Mouse (Mus musculus): Measurements from ENCODE around the gene Aurkaip1.
A peak's percentile ranks its signal among the peaks of the same experiment; 100 is the strongest.

Aurkaip1 gene

DNA sequence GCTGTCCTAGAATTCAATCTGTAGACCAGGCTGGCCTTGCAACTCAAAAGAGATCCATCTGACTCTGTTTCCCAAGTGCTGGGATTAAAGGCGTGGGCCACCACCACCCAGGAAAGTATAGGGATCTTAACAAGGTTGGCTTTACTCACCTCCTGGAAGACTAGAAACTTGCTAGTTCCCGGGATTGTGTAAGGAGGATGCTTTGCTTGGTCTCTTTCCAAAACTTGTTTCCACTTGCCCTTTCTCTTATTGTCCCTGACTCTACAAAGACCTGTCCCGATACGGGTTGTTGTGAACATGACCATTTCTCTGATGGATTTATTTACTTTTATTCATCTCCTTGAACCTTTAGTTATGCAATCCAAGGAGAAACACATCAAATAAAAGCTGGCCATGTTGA is 1.2 kb upstream of the Aurkaip1 start:
- ATAC-seq (ENCODE audit: low TSS enrichment): no peak

DNA sequence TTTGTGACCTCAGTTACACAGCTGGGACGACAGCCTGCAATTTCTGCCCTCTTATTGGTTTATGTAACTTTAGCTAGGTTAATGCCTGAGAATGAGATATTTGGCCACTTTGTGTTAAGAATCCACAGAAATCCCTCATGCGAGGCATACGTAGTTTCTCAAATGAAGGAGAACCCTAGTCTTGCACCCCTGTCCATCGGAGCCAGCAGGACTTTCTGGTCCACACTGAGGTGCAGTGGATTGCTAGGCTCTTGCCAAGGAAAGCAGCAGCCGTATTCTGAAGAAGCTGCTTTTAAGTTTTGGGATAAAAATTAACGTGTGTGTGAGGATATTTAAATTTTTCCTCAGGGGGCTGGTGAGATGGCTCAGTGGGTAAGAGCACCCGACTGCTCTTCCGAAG is 476 bp upstream of the Aurkaip1 start:
- no peak for ATAC-seq (ENCODE audit: low TSS enrichment)

DNA sequence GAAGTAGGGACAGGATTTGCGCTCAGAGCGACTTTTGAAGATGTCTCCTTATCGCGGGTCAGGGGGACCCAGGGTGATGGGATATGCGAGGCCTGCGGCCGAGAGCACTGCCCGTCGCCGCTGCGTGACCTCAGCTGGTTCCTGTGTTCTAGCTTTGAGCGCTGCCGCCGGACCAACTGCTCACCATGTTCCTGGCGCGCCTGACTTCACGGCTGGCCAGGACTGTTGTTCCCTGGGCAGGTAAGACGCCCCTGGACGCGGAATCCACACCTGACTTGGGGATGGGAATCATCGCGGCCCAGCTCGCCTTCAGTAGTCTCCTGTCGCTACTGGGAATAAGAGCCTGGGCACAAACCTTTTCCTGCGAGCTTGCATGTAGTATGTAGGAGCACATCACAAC is 759 bp downstream of the Aurkaip1 start:
- no peak for ATAC-seq (ENCODE audit: low TSS enrichment)

DNA sequence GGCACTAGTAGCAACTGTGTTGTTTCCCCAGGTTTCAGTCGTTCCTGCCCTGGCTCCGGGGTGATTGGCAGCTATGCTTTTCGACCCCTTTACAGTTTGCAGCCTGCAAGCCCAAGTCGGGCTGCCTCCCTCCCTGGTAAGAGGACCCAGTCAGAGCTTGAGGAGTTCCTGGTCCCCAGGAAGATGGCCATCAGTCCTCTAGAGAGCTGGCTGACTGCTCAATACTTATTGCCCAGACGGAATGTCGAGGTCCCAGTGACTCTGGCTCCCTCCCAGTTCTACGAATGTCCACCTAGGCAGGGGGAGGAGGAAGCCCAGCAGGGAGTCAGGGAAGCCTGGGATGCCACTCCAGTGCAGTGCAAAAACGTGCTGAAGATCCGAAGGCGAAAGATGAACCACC is 1.2 kb downstream of the Aurkaip1 start:
- ATAC-seq (ENCODE audit: low TSS enrichment): no peak

DNA sequence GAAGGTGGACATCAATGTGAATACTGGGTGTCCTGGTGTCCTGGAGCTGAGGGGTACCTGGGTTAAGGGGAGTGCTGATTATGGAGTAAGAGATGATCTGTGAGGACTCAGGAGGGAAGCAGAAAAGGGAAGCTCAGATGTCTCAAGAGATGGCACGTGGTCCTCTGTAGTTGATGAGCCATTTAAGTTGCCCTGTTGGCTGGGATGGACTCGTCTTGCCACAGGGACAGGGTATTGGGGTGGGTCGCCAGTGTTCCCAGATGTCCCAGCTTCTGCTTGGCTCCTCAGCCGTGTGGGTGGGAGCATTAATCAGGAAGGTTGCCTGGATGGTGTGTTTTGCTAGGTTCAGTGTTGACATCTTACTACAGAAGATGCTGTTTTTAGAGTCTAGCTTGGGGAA is 2.2 kb downstream of the Aurkaip1 start:
- ATAC-seq (ENCODE audit: low TSS enrichment): no peak

DNA sequence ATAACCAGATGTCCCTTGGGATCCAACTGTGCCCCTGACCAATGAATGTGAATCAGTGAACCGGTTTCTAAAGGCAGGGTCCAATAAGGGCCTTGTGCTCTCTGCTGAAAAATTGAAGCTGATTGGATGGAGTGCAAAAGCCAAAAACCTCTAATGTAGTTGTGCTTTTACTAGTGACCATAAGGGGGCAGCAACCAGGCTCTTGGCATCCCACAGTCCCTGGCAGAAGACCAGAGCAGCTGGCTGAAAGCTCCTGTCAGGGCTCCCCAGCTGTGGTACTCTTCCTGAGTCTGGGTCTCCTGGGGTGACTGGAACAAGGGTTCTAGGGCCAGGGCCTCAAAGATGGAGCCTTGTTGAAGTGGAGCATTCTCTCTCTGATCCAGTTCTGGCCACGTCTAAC is 2.8 kb downstream of the Aurkaip1 start:
- peak; percentile 30; the same call in 1 of the 2 replicates for ATAC-seq (ENCODE audit: low TSS enrichment)

DNA sequence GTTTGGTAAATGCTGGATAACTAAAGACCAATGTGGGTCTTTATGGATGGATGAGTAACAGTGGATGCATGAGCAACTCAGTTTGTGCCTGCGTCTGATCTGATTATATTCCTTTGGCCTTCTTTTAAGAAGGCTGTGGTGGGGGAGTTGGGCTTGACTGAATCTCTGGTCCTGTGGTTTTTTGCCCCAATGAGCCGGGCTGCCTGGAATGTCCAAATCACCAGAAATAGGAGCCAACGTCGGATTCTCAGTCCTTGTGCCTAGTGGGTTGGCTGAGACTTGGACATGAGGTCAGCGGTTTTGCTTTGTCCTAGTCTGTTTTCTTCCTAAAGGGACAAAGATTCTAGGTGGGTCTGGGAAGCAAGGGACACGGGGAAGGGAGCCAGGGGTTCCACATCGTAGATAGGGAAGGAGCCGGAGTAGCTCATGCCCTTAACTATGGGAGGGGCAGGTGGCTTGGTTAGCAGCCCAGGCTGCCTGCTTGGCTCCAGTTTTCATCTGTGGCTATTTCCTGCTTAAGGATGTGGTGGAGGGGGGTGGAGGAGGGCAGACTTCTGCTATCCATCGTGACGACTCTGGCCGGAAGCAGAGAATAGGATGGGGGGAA is 6.4 kb downstream of the Aurkaip1 start:
- no peak for ATAC-seq (ENCODE audit: low TSS enrichment)

DNA sequence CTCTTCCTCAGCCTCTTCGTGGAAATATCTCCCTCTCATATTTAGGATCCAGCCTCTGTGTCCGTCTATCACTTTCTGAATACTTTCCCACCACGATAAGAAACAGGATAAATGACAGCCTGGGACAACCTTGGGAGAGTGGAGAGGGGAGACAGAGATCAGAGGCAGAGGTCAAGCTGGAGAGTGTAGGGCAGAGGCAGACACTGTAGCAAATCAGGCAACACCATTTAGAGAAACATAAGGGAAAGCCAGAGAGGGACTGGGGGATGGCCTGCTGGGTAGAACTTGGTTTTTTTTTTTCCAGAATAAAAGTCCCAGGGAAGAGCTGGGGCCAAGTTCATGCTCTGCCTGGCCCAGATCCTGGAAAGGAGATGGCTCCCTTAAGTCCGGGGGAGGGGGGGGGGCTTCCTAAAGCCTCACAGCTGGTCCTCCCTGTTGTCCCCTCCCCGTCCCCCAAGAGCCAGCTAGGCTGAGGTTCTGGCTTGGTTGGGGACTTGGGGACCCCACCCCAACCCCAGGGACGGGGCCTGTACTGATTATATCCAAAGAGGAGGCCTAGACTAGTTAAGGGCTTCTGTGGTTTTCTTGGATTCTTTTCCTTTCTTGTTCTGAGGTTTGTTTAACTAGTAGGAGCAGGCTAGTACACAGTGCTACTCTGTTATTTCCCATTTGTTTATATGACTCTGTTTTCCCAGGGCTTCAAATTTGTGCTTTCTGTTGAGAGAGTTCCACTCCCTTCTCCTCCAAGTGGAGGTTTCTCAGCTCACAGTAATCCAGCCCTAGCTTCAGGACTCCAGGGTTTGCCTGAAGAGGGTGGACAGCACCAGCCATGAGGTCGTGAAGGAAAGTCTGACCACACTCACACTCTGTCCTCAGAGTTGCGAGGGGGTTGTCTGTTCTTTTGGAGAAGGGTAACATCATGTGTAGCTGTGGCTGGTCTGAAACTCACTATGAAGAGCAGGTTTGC is 7.4 kb downstream of the Aurkaip1 start:
- no peak for ATAC-seq (ENCODE audit: low TSS enrichment)

DNA sequence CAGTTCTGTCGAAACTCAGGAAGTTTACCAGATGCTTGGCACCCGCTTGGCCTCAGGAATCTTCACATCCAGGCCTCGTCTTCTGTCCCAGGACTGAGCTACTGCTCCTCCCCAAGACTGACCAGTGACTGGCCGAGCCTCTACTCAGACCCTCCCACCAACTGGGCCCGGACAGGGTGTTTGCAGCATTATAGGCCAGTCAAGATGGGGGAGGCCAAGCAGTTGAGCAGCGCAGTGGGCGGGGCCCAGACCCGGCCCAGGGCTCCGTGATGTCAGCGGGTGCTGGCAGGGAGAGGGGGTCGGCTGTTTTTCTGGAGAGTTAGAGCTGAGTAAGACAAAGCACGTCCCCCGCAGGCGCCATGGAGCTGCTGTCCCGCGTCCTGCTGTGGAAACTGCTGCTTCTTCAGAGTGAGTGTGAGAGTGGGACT is 8.4 kb downstream of the Aurkaip1 start, which contains the start of gene Mxra8:
Gene Mxra8 (plus strand): TSS at position 198 of the 428 bp plus-strand sequence.
- ATAC-seq (ENCODE audit: low TSS enrichment): no peak

DNA sequence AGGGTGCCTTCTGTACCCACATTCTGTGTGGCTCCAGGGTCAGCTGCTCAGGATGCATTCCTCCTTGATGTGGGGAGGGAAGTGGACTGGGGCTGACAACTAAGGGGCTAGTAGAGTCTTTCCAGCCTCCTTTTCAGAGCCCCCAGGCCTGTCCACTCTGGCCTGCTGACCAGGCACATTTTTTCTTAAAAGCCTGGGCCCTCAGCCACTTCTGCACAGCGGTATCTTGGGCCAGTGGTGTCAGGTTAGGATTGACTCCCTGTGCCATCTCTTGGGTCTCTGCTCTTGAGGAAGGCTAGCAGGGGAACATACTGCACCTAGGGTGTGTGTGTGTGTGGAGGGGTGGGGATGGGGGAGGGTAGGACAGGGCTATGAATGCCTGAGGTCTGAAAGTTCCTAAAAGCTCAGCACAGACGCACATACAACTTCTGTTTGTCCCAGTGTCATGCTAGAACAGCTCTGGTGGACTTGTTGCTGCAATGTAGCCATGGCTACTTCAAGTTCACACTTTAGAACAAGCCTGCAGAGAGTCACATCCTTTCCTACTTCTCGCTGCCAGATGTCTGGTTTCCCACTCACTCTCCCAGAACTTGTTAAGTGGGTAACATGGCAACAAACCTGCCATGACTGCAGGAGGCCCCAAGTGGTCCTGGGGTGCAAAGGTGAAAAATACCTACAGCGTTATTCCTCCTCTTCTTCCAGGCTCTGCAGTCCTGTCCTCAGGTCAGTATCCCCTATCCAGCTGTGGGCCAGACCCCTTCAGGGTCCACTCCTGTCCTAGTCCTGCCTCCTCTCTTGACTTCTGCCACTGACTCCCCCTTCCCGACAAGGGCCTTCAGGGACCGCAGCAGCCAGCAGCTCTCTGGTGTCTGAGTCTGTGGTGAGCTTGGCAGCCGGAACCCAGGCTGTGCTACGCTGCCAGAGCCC is 9.3 kb downstream of the Aurkaip1 start:
- no peak for ATAC-seq (ENCODE audit: low TSS enrichment)

DNA sequence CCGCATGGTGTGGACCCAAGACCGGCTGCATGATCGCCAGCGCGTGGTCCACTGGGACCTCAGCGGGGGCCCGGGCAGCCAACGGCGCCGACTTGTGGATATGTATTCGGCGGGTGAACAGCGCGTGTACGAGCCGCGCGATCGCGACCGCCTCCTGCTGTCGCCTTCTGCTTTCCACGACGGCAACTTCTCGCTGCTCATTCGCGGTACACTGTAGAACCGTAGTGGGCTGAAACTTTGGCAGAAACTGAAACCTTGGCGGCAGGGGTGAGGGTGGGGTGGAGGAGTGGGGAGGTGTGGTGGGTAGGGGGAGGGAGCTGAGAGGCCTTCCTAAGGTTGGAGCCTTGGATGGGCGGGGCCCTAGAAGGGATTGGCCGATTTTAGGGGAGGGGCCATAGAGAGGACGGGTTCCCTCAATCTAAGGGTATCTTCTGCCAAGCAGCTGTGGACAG is 10.0 kb downstream of the Aurkaip1 start:
- no peak for ATAC-seq (ENCODE audit: low TSS enrichment)

DNA sequence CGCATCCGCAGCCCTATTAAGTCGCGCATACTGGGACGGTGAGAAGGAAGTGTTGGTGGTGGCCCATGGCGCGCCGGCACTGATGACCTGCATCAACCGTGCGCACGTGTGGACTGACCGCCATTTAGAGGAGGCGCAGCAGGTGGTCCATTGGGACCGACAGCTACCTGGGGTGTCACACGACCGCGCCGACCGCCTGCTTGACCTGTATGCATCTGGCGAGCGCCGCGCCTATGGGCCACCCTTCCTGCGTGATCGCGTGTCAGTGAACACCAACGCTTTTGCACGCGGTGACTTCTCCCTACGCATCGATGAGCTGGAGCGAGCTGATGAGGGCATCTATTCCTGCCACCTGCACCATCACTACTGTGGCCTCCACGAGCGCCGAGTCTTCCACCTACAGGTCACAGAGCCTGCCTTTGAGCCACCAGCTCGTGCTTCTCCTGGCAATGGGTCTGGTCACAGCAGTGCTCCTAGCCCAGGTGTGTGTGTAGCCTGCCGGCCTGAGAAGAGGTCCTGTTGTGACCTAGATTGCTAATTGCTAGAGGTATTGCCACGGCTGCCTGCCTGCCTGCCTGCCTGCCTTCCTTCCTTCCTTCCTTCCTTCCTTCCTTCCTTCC is 10.7 kb downstream of the Aurkaip1 start:
- no peak for ATAC-seq (ENCODE audit: low TSS enrichment)

DNA sequence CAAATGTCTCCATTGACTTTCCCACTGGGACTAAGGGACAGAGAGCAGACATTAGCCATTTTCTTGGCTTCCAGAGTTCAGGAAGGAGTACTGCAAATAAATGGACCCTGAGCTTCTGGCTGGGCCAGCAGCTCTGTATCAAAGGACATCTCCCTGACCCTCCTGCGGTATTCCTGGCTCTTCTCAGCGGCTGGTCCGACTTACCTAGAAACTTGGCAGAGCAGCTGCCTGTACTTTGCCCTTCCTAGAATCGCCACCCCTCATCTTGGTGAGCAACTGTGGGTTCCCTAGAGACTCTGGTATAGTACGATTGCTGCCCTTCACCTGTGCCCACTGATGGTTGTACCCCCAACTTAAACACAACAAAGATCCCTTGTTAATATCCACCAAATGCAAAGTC is 12.2 kb downstream of the Aurkaip1 start:
- no peak for ATAC-seq (ENCODE audit: low TSS enrichment)

DNA sequence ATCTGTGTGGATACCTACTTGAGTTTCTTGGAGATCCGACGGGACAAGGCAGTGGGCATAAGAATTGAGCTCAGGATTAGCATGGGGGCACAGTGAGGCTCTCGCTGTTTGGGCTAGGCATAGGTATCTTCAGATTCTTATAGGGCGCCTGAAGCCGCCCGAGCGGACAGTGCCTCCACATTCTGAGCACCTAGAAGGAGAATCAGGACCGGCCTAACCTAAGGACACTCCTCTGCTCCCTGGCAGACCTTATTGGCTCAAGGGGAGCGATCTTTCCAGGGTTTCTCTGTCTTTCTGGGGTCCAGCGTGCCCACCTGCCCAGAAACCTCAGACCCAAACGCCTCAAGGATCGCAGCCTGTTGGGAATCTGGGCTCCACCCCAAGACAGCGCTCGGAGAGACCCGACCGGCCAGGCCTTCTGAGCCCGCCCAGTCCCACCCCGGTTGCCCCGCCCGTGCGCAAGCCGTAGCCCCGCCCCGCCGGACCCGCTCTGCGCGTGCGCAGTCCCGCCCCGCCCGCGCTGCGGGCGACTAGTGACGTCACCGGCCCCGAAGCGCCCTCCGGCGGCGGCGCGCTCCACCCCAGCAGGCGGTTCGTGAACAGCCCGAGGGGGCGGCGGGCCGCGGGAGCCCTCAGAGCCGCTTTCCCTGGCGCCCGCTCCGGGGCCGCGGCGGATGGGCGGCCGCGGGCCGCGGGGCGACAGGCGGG is 16.0 kb downstream of the Aurkaip1 start, which contains the start of gene Dvl1:
Gene Dvl1 (plus strand): TSS at position 532 of the 708 bp plus-strand sequence.
- peak; percentile 81 for ATAC-seq (ENCODE audit: low TSS enrichment)

DNA sequence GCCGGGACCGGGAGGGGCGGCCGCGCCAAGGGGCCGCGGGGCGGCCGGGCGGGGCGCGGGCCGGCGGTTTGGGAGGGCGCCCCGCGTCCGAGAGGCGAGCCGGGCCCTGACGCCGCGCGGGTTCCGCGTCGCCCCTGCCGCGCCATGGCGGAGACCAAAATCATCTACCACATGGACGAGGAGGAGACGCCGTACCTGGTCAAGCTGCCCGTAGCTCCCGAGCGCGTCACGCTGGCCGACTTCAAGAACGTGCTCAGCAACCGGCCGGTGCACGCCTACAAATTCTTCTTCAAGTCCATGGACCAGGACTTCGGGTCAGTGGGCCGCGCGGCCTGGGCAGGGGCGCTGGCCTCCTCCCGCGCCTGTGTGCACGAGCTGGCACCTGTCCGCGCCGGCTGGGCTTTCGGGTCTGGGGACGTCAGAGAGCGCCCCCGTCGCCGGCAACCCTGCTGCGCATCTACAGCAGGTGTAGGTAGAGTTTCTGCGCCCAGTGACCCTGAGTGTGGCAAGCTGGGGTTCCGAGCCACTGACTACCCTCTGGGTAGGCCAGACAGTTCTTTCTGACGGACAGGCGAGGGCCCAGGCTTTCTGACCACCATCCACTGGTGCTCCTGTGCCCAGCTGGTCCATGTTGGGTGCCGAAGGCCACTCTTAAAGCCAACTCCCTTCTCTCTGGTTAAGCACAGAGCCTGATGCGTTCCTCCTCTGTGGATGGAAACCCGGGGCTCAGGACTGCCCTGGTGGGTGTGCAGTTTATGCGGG is 16.7 kb downstream of the Aurkaip1 start:
- ATAC-seq (ENCODE audit: low TSS enrichment): peak; percentile 28; the same call in 1 of the 2 replicates

DNA sequence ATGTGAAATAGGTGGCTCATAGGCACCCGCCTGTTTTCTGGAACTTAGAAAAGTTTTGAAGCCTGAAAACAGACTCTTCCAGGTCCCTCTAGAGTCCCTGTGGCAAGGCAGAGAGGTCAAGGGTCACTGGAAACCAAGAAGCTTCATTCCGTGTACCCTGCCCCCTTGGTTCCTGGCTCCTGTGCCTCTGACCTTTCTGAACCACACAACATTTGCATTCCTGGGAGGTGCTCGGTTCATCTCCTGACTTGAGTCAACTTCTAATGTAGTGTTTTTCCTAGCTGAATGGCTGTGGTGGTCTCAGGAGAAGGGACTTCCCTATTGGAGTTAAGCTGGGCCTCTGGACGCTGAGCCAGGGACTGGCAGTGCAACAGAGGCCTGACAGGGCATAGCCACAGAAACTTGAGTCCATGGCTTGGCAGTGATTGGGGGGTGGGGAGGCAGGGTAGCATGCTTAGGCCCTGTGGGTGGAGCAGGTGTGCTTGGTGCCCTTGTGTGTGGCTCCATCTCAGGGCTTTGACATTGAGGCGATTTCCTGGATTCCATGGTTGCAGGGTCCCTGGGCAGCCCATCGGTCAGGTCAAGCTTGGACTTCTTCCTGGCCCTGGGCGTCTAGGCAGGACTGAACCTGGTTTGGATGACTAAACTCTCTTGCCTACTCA is 17.5 kb downstream of the Aurkaip1 start:
- ATAC-seq (ENCODE audit: low TSS enrichment): no peak

DNA sequence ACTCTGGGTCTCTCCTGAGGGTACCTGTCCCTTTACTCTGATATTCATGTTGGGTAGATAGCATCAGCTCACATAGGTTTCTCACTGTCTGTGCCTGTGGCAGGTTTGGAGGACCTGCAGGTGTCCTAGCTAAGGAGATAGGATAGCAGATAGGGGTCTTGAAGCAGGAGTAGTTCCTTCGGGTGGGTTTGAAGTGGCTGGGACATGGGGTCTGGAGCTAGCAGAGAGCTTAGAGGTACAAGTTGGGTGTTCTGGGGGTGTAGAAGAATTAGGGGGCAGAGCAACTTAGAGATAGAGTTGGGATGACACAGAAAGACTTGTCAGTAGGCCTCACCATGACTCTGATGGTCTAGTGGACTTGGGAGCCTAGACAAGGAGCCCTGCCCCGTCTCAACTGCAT is 18.3 kb downstream of the Aurkaip1 start:
- no peak for ATAC-seq (ENCODE audit: low TSS enrichment)

DNA sequence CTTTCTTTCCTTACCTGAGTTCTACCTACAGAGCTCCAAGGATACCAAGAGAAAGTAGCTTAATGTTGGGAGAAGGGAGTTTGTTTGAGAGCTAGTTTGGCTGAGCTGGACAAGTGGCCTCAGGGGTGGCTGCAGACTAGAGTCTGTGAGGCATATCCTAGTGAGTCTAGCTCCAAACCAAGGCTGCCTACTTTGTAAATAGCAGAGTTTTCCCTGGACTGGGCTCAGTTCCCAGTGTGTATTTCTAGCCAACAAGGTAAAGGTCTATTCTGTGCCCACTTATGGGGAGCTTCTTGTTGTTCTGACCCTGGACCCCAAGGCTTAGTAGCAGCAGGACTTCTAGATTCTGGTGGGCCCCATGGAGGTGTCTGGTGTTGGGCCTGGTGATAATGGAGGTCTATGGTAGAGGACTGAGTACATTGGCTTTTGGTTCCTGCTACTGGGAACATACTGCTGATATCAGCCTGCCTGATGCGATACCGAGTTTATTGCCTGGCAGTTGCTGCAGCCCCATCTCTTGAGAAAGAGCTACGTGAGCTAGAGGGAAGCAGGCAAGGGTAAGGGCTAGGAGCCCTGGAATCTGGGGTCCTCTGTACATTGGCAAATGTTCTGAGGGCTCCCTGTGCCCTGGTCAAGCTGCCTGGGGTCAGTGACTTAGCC is 18.9 kb downstream of the Aurkaip1 start:
- ATAC-seq (ENCODE audit: low TSS enrichment): no peak

DNA sequence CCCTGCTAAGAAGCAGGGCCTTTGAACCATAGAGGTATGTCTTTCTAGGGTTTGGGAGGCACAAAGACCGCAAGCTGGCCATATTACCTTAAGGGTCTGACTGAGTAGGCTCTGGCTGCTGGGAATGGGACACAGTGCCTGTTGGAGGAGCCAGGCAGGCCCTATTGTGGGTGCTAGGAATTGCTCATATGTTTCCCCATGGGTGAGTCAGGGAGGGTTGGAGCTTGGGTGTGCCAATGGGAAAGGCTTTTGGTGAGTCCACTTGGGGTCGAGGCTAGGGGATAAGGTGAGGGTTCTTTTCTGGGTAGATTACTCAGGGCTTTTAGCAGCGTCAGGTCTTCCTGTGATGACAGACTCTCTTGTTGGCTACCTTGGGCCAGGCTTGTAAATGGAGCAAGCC is 20.3 kb downstream of the Aurkaip1 start:
- no peak for ATAC-seq (ENCODE audit: low TSS enrichment)
